Mouse (Mus musculus): ENCODE measurements around the gene Acp5. TPM values are rescaled to one million over a fixed set of nuclear protein-coding genes. Genes with fewer than 3 reads are reported as not detected.
A peak's percentile ranks its signal among the peaks of the same experiment; 100 is the strongest.

Gene Acp5
- polyA plus RNA-seq, 1 experiment from 2014 or later = 13.3 TPM

DNA sequence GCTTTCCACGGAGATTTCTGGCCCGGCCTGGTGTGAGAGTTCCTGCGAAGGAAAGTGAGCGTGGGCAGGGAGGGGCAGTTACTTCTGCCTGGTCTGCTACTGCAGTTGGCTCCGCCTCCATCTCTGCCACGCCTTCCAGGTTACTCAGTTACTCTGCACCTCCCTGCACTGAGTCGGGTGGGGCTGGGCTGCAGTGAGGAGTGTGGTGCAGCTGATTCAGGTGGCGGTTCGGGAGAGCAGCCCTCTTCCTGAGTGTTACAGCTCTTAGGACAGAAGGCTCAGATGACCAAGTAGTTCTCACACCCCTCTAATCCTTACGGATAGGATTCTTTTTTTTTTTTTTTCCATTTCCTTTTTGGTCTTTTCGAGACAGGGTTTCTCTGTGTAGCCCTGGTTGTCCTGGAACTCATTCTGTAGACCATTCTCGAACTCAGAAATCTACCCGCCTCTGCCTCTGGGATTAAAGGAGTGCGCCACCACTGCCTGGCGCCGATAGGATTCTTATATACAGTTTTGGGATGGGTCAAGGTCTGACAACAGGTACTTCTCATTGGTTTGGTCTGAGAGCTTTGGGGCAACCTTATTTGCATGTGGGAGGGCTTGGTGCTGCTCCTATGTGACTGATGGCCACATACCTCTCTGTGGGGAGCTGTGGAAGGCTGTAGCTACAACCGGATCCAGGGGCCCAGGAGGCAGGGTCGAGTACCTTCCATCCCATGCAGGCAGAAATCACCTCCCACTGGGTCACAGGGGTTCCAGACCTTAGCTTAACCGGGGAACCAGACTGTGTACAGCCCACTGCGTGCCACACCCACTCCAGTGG, 14.1 kb upstream of the Acp5 start:
- no peak; the same call in 1 of the 2 replicates for ATAC-seq (replicated peaks; ENCODE audit: low FRiP score, low TSS enrichment, low read depth)
- no peak overlapping the region for H3K27ac ChIP-seq (ENCODE audit: low read depth)

GRCm38 (mm10) chr9:22144304-22144965, 8.9 kb upstream of the Acp5 start:
- WGBS = 79% methylated on average over 6 of the region's 8 CpGs
- H3K9ac ChIP-seq (ENCODE audit: low read length) = no peak overlapping the region
- no peaks in the 10 kb centered on the region for H3K4me1 ChIP-seq (replicated peaks; ENCODE audit: control insufficient read depth, insufficient read depth, low read length)
- H3K4me3 ChIP-seq (ENCODE audit: low read depth, low read length) = no peak overlapping the region
- ATAC-seq (replicated peaks; ENCODE audit: low FRiP score, low TSS enrichment, low read depth) (no peak), DNase-seq (ENCODE audit: low spot score) (no peak)
- no peak overlapping the region for H3K27ac ChIP-seq (ENCODE audit: low read depth)
- H3K9me3 ChIP-seq (ENCODE audit: control insufficient read depth, low read length) = 0 out of 2 replicates have a peak, but pooled peaks cover 4% of the 10 kb centered on the region
- no peak overlapping the region for H3K4me2 ChIP-seq (ENCODE audit: low read length)
- H3K36me3 ChIP-seq (ENCODE audit: control insufficient read depth, insufficient read depth, low read length) = no peaks in the 10 kb centered on the region
- no peaks in the 10 kb centered on the region for H3K27me3 ChIP-seq (replicated peaks; ENCODE audit: control insufficient read depth, insufficient read depth, low read length)

More for the DNA sequence above, 14.1 kb upstream of the Acp5 start:
- Histone ChIP-seq H3K4me3 (ENCODE audit: low read depth, low read length) (no peak overlapping the region), H3K27me3 (replicated peaks; ENCODE audit: control insufficient read depth, insufficient read depth, low read length) (no peaks in the 10 kb centered on the region), H3K9ac (ENCODE audit: low read length) (no peak overlapping the region), H3K9me3 (ENCODE audit: control insufficient read depth, low read length) (0 out of 2 replicates have a peak, but pooled peaks cover 4% of the 10 kb centered on the region), H3K4me2 (ENCODE audit: low read length) (no peak overlapping the region), H3K36me3 (ENCODE audit: control insufficient read depth, insufficient read depth, low read length) (no peaks in the 10 kb centered on the region), H3K4me1 (replicated peaks; ENCODE audit: control insufficient read depth, insufficient read depth, low read length) (no peaks in the 10 kb centered on the region)
- WGBS = 75% methylated on average over 20 of the region's 20 CpGs
- no peak for DNase-seq (ENCODE audit: low spot score)

- Histone ChIP-seq H3K9ac (ENCODE audit: low read length) (no peak overlapping the region), H3K36me3 (ENCODE audit: control insufficient read depth, insufficient read depth, low read length) (no peaks in the 10 kb centered on the region), H3K27me3 (replicated peaks; ENCODE audit: control insufficient read depth, insufficient read depth, low read length) (no peaks in the 10 kb centered on the region), H3K27ac (ENCODE audit: low read depth) (no peak overlapping the region), H3K9me3 (ENCODE audit: control insufficient read depth, low read length) (0 out of 2 replicates have a peak, but pooled peaks cover 4% of the 10 kb centered on the region), H3K4me3 (ENCODE audit: low read depth, low read length) (no peak overlapping the region), H3K4me1 (replicated peaks; ENCODE audit: control insufficient read depth, insufficient read depth, low read length) (no peaks in the 10 kb centered on the region), H3K4me2 (ENCODE audit: low read length) (no peak overlapping the region)
- 53% methylated on average over 17 of the region's 17 CpGs for WGBS
- DNase-seq (ENCODE audit: low spot score) (peak; percentile 95), ATAC-seq (replicated peaks; ENCODE audit: low FRiP score, low TSS enrichment, low read depth) (0 out of 2 replicates have a peak, but pooled peaks have one; percentile 36)
Measured at GRCm38 (mm10) chr9:22143108-22144037, 7.9 kb upstream of the Acp5 start.

- H3K4me1 ChIP-seq (replicated peaks; ENCODE audit: control insufficient read depth, insufficient read depth, low read length) = no peaks in the 10 kb centered on the region
- H3K27ac ChIP-seq (ENCODE audit: low read depth) = no peak overlapping the region
- DNase-seq (ENCODE audit: low spot score) (no peak), ATAC-seq (replicated peaks; ENCODE audit: low FRiP score, low TSS enrichment, low read depth) (no peak)
- no peaks in the 10 kb centered on the region for H3K36me3 ChIP-seq (ENCODE audit: control insufficient read depth, insufficient read depth, low read length)
- no peaks in the 10 kb centered on the region for H3K9me3 ChIP-seq (ENCODE audit: control insufficient read depth, low read length)
- no peaks in the 10 kb centered on the region for H3K27me3 ChIP-seq (replicated peaks; ENCODE audit: control insufficient read depth, insufficient read depth, low read length)
- 87% methylated on average over 5 of the region's 5 CpGs for WGBS
- H3K4me3 ChIP-seq (ENCODE audit: low read depth, low read length) = no peak overlapping the region
- no peak overlapping the region for H3K9ac ChIP-seq (ENCODE audit: low read length)
- no peak overlapping the region for H3K4me2 ChIP-seq (ENCODE audit: low read length)
Measured at GRCm38 (mm10) chr9:22139746-22140145, 4.2 kb upstream of the Acp5 start.

- H3K4me3 ChIP-seq (ENCODE audit: low read depth, low read length) = no peak overlapping the region
- no peak overlapping the region for H3K9ac ChIP-seq (ENCODE audit: low read length)
- no peaks in the 10 kb centered on the region for H3K9me3 ChIP-seq (ENCODE audit: control insufficient read depth, low read length)
- H3K4me1 ChIP-seq (replicated peaks; ENCODE audit: control insufficient read depth, insufficient read depth, low read length) = no peaks in the 10 kb centered on the region
- WGBS = 31% methylated on average over 2 of the region's 2 CpGs
- H3K36me3 ChIP-seq (ENCODE audit: control insufficient read depth, insufficient read depth, low read length) = no peaks in the 10 kb centered on the region
- H3K27ac ChIP-seq (ENCODE audit: low read depth) = no peak overlapping the region
- H3K4me2 ChIP-seq (ENCODE audit: low read length) = no peak overlapping the region
- DNase-seq (ENCODE audit: low spot score) (no peak), ATAC-seq (replicated peaks; ENCODE audit: low FRiP score, low TSS enrichment, low read depth) (no peak)
- H3K27me3 ChIP-seq (replicated peaks; ENCODE audit: control insufficient read depth, insufficient read depth, low read length) = no peaks in the 10 kb centered on the region
Measured at GRCm38 (mm10) chr9:22138480-22138879, 3.0 kb upstream of the Acp5 start.

GRCm38 (mm10) chr9:22136765-22137547, 1.4 kb upstream of the Acp5 start:
- no peak overlapping the region for H3K27ac ChIP-seq (ENCODE audit: low read depth)
- no peaks in the 10 kb centered on the region for H3K9me3 ChIP-seq (ENCODE audit: control insufficient read depth, low read length)
- H3K4me1 ChIP-seq (replicated peaks; ENCODE audit: control insufficient read depth, insufficient read depth, low read length) = no peaks in the 10 kb centered on the region; the same call in 1 of the 2 replicates
- WGBS = 16% methylated on average over 23 of the region's 23 CpGs
- no peaks in the 10 kb centered on the region for H3K36me3 ChIP-seq (ENCODE audit: control insufficient read depth, insufficient read depth, low read length)
- DNase-seq (ENCODE audit: low spot score) = no peak
- no peak overlapping the region for H3K4me3 ChIP-seq (ENCODE audit: low read depth, low read length)
- H3K9ac ChIP-seq (ENCODE audit: low read length) = no peak overlapping the region
- no peak overlapping the region for H3K4me2 ChIP-seq (ENCODE audit: low read length)
- ATAC-seq (replicated peaks; ENCODE audit: low FRiP score, low TSS enrichment, low read depth) = peak; percentile 63
- no peaks in the 10 kb centered on the region for H3K27me3 ChIP-seq (replicated peaks; ENCODE audit: control insufficient read depth, insufficient read depth, low read length)

- Histone ChIP-seq H3K4me2 (ENCODE audit: low read length) (no peak overlapping the region), H3K9me3 (ENCODE audit: control insufficient read depth, low read length) (no peaks in the 10 kb centered on the region), H3K27ac (ENCODE audit: low read depth) (no peak overlapping the region), H3K4me3 (ENCODE audit: low read depth, low read length) (no peak overlapping the region), H3K27me3 (replicated peaks; ENCODE audit: control insufficient read depth, insufficient read depth, low read length) (no peaks in the 10 kb centered on the region), H3K9ac (ENCODE audit: low read length) (no peak overlapping the region), H3K4me1 (replicated peaks; ENCODE audit: control insufficient read depth, insufficient read depth, low read length) (peaks cover 7% of the 10 kb centered on the region; the same call in 1 of the 2 replicates), H3K36me3 (ENCODE audit: control insufficient read depth, insufficient read depth, low read length) (no peaks in the 10 kb centered on the region)
- WGBS = 83% methylated on average over 9 of the region's 9 CpGs
- no peak for ATAC-seq (replicated peaks; ENCODE audit: low FRiP score, low TSS enrichment, low read depth)
- DNase-seq (ENCODE audit: low spot score) = no peak
Measured at GRCm38 (mm10) chr9:22134988-22135643, 395 bp downstream of the Acp5 start.
